In the genomic region with DNA sequence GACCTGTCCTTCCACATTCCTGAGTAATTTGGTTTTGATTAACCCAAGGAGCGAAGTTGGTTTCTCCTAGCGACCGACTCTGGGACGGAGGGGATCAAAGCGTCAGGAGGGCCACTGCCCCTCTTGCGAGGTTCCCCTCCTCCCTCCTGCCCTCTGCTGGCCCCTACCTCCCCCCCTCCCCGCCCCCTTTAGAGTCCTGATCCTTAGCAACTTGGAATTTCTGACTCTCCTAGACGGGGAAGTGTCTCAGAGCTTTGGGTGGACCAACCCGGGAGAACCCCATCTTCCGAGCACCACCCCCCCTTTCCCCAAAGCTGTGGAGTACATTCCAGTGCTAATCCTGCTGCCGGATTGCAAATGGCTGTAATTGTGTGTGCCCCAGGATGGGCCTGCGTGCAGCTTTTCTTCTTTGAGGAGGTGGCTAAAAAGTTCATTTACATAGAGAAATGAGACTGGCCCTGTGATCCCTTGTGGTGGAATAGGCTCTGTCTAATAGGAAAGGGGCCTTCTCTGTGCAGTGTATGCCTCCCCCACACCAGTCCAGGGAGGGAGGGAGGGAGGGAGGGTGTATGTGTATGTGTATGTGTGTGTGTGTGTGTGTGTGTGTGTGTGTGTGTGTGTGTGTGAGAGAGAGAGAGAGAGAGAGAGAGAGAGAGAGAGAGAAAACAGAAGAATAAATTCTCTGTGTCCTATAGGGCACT, we compare ENCODE assay signal across 9 mouse cellular contexts.
A peak's percentile ranks its signal among the peaks of the same experiment; 100 is the strongest.
DNase-seq lines count a peak whose midpoint lies in the region; ATAC-seq and TF ChIP-seq lines count a peak whose summit lies in the region.
"Had no signal": no experiment of that assay in that cellular context is flagged by ENCODE, and none has a peak within 500 bp of the region (broad histone marks: within the 10 kb centered on the region; RNA-seq: fewer than 3 reads in every experiment).

No protein-coding gene starts in this region.

- H3K9me3 ChIP-seq in kidney, embryonic 16.5 days (ENCODE audit: low read length): no peaks in the 10 kb centered on the region
- H3K9me3 ChIP-seq in hindbrain, embryonic 12.5 days (replicated peaks): no peaks in the 10 kb centered on the region
- H3K9me3 ChIP-seq in midbrain, postnatal 0 days (ENCODE audit: low read length): no peaks in the 10 kb centered on the region

- peaks cover 99% of the 10 kb centered on the region for H3K4me1 ChIP-seq in kidney, embryonic 16.5 days (ENCODE audit: insufficient read depth, low read length)
- peaks cover 94% of the 10 kb centered on the region for H3K4me1 ChIP-seq in hindbrain, embryonic 12.5 days
- peaks cover 30% of the 10 kb centered on the region; the same call in 1 of the 2 replicates for H3K4me1 ChIP-seq in midbrain, postnatal 0 days (ENCODE audit: insufficient read depth, low read length)

- H3K4me2 ChIP-seq in kidney, embryonic 16.5 days (replicated peaks; ENCODE audit: low read depth, low read length): peak overlapping the region; percentile 42
- H3K4me2 ChIP-seq in hindbrain, embryonic 12.5 days (replicated peaks): peak overlapping the region; percentile 30
- H3K4me2 ChIP-seq in midbrain, postnatal 0 days (ENCODE audit: low read depth, low read length, poor library complexity, severe bottlenecking): peak overlapping the region; percentile 26; the same call in 1 of the 2 replicates

- no peaks in the 10 kb centered on the region for H3K36me3 ChIP-seq in kidney, embryonic 16.5 days (ENCODE audit: insufficient read depth, low read length)
- no peaks in the 10 kb centered on the region for H3K36me3 ChIP-seq in hindbrain, embryonic 12.5 days
- no peaks in the 10 kb centered on the region for H3K36me3 ChIP-seq in midbrain, postnatal 0 days (ENCODE audit: insufficient read depth, low read length)

- H3K4me3 ChIP-seq in kidney, embryonic 16.5 days (ENCODE audit: low read length): no peak overlapping the region
- no peak overlapping the region for H3K4me3 ChIP-seq in hindbrain, embryonic 12.5 days
- H3K4me3 ChIP-seq in midbrain, postnatal 0 days (ENCODE audit: low read depth, low read length): no peak overlapping the region

- H3K27ac ChIP-seq in kidney, embryonic 16.5 days (ENCODE audit: low read length): peak overlapping the region; percentile 83
- H3K27ac ChIP-seq in hindbrain, embryonic 12.5 days: no peak overlapping the region
- no peak overlapping the region for H3K27ac ChIP-seq in midbrain, postnatal 0 days (ENCODE audit: low read depth, low read length)

- H3K9ac ChIP-seq in kidney, embryonic 16.5 days (replicated peaks; ENCODE audit: low read length): peak overlapping the region; percentile 38; the same call in 1 of the 2 replicates
- no peak overlapping the region for H3K9ac ChIP-seq in hindbrain, embryonic 12.5 days
- no peak overlapping the region for H3K9ac ChIP-seq in midbrain, postnatal 0 days (replicated peaks; ENCODE audit: low read length, poor library complexity, severe bottlenecking)

- ATAC-seq in kidney, embryonic 16.5 days (ENCODE audit: low FRiP score, low TSS enrichment): peak; percentile 46
- no peak for ATAC-seq in hindbrain, embryonic 12.5 days (ENCODE audit: low FRiP score)
- ATAC-seq in midbrain, postnatal 0 days (ENCODE audit: low FRiP score): no peak

- DNase-seq in kidney, postnatal 25 days: no peak
- DNase-seq in embryo, embryonic 10.5 days (ENCODE audit: low spot score): peak; percentile 82
- no peak for DNase-seq in midbrain, postnatal 0 days (ENCODE audit: low spot score)
- DNase-seq in layer of hippocampus, adult 8-10 months (ENCODE audit: low spot score in 2 of 2): no peak
- no peak for DNase-seq in adrenal gland, postnatal 25 days
- DNase-seq in spleen, adult 12 weeks (ENCODE audit: low spot score): no peak
- DNase-seq: gastrocnemius, postnatal 25 days had no signal

- no peaks in the 10 kb centered on the region for H3K27me3 ChIP-seq in kidney, embryonic 16.5 days (ENCODE audit: insufficient read depth, low read length)
- peaks cover 23% of the 10 kb centered on the region for H3K27me3 ChIP-seq in hindbrain, embryonic 12.5 days
- H3K27me3 ChIP-seq in midbrain, postnatal 0 days (ENCODE audit: insufficient read depth, low read length): no peaks in the 10 kb centered on the region

- no peak for TF ChIP-seq CTCF in midbrain, postnatal 0 days (IDR thresholded peaks at IDR 0.05)

- WGBS in kidney, embryonic 16.5 days: 10% methylated on average over 12 of the region's 12 CpGs
- WGBS in hindbrain, embryonic 12.5 days: 2% methylated on average over 12 of the region's 12 CpGs
- WGBS in midbrain, postnatal 0 days: 13% methylated on average over 12 of the region's 12 CpGs
